Mouse (Mus musculus): Measurements from ENCODE around the gene Olfr1390.

GRCm38 (mm10) chr11:49304441-49304840, 30.5 kb upstream of the Olfr1390 start, which contains the start of gene Olfr10:
- no peak for TF ChIP-seq CTCF (IDR thresholded peaks at IDR 0.05; ENCODE audit: low read depth)
- no peak for TF ChIP-seq EP300 (IDR thresholded peaks at IDR 0.05; ENCODE audit: low read depth)

Data from heart, postnatal 0 days (tissue).